Mouse (Mus musculus) stomach, postnatal 0 days (tissue): Measurements from ENCODE around the gene Rdx.

Experiments
- CTCF ChIP-seq: IDR thresholded peaks from 2 replicates; pipeline ENCODE4 v1.5.1; 2016; ENCODE audit warnings: antibody characterized with exemption, low read depth, mild to moderate bottlenecking, moderate library complexity
- EP300 ChIP-seq: optimal IDR thresholded peaks from 2 replicates; pipeline ENCODE3; 2016; ENCODE audit warnings: antibody characterized with exemption

DNA sequence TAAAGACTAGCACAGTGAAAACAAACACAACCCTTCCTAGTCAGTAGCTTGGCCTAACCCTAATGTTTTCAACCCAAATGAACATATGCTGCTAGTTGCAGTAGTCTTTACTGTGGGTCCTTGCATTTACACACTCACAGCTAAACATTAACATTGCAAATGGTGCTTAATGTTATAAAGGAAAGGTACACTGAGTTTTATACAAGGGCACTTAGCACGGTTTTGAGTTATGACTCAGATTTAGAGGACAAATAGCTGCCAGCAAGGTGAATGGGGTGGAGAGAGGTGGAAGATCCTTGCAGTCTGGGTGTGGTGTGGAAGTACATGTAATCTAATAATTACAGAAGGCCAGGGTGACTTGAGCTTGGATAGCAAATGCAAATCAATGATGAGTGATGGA, 9.5 kb upstream of the Rdx start:
- no peak for TF ChIP-seq CTCF
- TF ChIP-seq EP300: no peak
